Mouse (Mus musculus) urinary bladder, postnatal 25 days (tissue): ENCODE data around the gene Psg23.
"Not testable (repeated sequence)": the region's sequence is repeated elsewhere in the genome, so short reads cannot be mapped to it uniquely, and the experiment has no call there.

Source experiments
- DNase-seq: peaks from one replicate; pipeline ENCODE4 v3.0.0; 2022; ENCODE audit warnings: low spot score

The Psg23 gene

GRCm38 (mm10) chr7:18616401-18616800 is at the start of gene Psg23:
Gene Psg23, minus strand, starts transcription at chr7:18616501.
- not testable (repeated sequence) for DNase-seq

DNA sequence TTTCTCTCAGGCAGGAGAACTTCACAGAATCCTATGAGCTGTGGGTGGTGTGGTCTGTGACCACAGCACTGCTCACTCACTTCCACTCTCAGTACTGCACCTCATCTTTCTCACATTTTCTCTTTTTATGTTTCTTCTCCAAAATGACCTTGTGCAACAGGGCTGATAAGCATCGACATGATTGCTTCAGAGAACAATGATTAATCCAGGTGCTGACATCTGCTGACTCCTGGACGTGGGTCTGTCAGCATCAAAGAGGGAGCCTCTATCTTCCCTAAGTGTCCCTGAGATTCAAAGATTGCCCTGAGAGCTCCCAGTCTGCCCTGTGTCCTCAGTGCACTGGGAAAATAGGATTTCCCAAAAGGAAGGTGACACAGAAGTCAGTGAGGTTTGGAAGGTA is 40.3 kb upstream of the Psg23 start, which contains the start of gene Psg21:
Gene Psg21 (minus strand): TSS at position 101 of the 400 bp plus-strand sequence.
- DNase-seq: not testable (repeated sequence)

DNA sequence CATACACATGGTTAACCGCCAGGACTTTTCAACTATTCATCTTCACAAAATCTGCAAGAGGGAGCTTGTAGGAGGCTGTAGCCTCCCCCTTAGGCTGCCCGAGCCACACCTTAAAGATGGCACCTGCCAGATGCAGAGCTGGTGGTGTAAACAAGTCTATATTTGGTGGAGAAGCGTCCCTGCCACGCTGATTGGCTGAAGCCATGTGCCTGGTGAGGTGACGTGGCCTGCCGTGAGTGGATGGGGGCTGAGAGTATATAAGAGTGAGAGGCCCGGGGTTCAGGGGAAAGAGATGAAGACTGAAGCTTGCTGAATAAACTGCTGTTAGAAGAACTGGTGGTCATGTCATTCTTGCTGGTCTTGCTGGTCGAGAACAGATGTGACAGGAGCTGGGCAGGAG is 10.6 kb upstream of the Psg23 start:
- DNase-seq: not testable (repeated sequence)

- DNase-seq: no peak
These were observed 49.1 kb downstream of the Psg23 start, which contains the start of gene Psg27 for GRCm38 (mm10) chr7:18567205-18567604. Gene Psg27, minus strand, starts transcription at chr7:18567305.

DNA sequence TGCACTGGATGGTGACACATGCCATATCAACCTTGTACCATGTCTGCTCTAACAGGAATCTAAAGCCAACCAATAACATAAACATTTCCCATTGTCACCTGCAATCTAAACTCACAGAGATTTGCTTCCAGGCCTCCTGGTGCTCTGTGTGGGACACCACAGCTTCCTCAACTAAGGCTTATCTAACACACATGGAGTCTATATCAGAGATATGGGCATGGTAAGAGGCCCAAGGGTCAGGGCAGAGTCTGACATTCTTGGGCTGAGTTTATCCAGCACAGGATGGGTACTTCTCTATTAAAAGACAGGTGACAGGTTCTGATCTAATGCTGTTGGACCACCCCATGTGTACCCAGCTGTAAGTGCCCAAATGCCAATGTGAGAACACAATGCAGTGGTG is 56.5 kb downstream of the Psg23 start:
- no peak for DNase-seq
